Mouse (Mus musculus) kidney, postnatal 36 days (tissue): ENCODE measurements around the gene Tnfrsf1a.

ENCODE experiments used
- DNase-seq, 2 experiments: peaks; one replicate each; pipeline ENCODE4 v3.0.0; 2021 to 2022; ENCODE audit warnings: mixed read lengths in 2 of 2

Tnfrsf1a gene

DNA sequence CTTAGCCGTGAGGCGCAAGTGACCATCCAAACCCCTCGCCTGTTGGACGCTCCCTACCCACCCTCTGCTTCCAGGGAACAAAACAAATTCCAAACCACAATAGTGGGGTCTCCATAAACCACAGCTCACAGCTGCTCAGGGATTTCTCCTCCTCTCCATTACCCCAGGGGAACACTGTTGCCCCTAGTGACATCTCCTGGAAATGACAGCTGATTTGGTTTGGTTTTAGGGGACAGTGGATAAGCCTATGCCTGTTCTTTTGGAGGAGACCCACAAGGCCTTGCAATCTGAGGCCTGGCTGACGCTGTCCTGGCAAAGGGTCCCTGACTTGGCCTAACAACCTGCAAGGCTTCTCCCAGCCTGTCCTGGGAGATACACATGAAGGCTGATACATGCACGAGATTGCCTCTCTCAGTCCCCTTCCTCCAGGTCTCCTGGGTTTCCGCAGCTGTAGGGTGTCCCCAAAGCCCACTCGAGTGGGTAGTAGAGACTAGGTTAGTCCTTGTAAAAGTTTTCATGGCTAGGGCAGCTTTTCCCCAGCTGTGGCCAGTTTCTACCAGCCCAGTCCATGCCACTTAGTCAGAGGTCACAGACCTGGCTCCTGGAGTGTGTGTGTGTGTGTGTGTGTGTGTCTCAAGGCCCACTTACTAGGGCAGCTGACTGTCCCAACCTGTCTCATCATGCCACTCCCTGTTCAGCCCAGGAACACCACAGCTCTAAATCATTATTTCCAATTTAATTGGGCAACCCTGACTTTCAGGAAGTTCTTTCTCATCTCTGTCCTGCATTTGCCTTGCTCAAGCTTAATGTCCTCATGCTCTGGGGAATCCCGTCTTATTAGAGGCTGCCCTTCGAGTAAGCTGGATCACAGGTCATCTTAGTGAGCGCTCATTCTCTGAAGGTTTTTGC, 36.2 kb downstream of the Tnfrsf1a start:
- peak in 1 of 2 experiments; percentile 60 for DNase-seq

DNA sequence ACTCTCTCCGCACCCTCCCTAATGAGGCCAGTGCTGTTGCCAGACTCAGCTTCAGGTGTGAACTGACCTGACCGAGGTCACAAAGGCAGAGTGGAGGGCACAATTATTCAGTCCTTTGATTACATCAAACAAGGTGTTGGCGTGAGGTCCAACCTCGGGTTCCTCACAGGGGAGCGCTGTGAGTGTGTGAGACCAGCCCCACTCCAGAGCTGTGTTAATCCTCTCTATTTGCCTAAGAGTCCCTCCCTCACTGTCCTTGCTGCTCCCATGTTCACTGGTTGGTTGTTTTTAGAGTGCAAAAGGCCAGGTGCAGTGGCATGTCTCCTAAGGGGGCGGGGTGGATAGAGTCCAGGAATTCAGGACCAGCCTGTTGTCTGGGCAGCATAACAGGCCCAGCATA, 36.9 kb downstream of the Tnfrsf1a start:
- DNase-seq: no peak

DNA sequence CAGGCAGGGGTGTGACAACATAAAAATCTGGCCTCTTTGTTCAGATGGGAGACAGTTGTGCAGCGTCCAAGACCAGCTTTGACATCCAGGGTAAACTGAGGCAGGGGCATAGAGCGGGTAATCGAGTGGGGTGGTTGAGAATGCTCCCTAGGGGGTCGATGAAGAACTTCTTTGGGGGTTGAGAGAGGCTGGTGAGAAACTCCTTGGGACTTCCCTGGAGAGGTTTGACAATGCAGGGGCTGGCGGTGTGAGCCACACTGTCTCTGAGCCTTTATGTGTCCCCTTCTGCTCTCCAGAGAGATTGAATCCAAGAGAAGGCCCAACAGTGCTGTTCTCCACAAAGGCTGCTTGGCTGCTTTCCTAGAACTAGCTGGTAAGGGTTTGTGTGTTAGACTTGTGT, 40.7 kb downstream of the Tnfrsf1a start:
- DNase-seq: no peak

DNA sequence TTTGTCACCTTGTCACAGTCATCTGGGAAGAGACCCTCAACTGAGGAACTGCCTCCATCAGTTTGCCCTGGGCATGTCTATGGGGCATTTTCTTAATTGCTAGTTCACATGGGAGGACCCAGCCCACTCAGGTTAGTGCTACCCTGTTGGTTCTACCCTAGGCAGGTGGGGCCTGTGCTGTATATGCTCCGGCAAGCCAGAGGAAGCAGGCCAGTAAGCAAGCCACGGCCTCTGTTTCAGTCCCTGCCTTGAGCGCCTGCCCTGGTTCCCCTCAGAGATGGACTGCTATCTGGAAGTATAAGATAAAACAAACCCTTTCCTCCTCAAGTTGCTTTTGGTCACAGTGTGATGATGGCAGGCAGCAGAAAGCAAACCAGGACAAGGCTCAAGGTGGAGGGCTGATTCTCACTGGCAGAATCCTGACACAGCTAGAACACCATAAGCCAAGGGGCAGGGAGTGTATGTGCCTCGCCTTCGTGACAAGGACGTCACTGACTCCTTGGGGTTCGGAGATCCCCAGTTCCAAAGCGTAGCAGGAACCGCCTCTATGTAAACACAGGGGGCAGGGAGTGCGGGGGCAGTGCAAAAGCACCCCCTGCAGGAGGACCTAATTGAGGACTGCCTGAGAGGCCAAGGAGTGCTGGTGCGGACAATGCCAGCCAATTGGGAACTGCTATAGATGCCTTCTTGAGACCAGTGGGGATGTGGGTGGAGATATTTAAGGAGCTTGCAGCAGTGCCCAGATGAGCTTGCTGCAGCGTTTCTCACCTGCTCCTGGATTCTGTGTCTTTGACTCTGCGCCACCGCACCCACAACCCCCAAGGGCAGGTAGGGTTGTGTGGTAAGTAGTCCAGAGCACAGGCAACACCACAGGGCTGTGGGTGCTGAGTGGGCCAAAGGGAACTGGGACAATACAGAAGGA, 56.6 kb downstream of the Tnfrsf1a start:
- DNase-seq: no peak

DNA sequence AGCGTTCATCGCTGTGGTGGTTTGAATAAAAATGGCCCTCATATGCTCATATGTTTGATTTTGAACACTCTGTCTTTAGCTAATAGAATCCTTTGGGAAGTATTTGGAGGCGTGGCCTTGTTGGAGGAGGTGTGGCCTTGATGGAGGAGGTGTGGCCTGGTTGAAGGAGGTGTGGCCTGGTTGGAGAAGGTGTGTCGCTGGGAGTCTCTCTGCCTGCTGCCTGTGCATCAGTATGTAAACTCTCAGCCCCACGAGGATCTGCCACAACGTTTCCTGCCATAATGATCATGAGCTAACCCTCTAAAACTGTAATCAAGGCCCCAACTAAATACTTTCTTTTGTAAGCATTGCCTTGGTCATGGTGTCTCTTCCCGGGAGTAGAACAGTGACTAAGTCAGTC, 58.1 kb downstream of the Tnfrsf1a start:
- DNase-seq: no peak

DNA sequence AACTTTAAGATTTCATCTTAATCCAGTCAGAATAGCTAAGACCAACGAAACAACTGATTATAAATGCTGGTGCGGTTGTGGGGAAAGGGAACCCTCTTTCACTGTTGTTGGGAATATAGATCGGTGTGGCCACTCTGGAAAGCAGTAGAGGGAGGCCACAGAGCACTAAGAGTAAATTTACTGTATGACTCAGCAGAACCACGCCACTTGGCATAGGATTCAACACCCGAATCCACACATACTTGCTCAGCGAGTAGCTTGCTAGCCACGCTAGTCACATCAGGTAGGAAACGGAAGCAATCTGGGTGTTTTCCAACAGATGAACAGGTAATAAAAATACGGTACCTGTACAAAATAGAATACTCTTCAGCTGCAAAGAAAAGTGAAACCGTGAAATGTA, 58.5 kb downstream of the Tnfrsf1a start:
- DNase-seq: no peak

DNA sequence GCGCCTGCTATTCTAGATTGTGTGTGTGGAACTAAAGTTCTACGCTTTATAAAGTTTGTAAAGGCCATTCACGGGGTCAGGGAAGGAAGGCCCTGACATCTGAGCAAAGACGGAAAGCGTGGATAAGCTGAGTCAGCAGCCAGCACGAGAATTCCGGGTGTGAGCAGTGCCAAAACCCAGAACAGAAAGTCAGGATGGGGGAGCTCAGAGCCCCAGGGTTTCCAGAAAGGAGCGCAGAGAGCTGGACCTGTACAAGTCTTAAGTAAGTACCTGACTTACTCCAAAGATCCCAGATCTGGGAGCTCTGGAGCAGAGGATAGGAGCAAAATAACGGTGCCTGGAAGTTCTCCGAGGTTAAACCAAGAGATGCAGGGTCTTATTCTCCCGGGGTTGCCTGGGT, 61.4 kb downstream of the Tnfrsf1a start:
- no peak for DNase-seq

DNA sequence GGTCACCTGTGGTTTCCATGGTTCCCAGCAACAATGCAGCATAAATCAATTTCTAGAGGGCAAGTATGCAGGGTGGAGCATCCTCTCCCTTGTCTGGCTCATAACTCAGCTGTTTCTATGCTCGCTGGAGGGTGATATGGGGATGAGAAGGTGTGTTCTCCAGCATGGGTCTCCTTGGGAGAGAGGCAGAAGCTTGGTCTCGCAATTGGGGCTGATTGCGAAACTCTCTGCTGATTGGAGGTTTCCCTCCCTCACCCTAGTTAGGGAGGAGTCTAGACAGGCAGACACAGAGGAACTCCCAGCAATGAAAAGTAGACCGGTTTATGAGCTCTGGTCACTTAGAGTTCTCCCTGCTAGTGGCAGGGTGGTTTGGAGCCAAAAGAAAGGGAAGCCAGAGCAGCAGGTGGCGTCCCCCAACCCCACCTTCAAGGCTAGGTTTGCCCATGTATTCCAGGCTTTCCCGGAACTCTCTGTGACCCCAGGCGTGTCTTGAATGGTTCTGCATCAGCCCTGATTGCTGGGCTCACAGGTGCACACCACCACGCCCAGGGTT, 61.9 kb downstream of the Tnfrsf1a start:
- peak in 1 of 2 experiments; percentile 37 for DNase-seq

DNA sequence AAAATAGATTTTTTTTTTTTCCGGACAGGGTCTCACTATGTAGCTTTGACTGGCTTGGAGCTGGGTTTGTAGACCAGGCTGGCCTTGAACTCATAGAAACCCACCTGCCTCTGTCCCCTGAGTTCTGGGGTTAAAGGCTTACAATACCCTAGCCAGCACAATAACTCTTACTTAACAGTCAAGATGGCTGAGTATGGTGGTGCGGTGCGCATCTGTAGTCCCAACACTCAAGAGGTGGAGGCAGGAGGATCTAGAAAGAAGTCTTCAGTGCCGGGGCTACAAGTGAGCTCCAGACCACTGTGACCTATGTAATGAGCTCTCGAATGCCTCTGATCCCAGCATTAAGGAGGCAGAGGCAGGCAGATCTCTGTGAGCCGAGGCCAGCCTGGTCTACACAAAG, 62.5 kb downstream of the Tnfrsf1a start:
- no peak for DNase-seq
